Mouse (Mus musculus): ENCODE data around the gene Cryba4.

Cryba4 gene

GRCm38 (mm10) chr5:112206543-112207255, 45.6 kb downstream of the Cryba4 start:
- DNase-seq (ENCODE audit: low spot score in 2 of 2) = no peak

GRCm38 (mm10) chr5:112199656-112200055, 52.7 kb downstream of the Cryba4 start:
- DNase-seq (ENCODE audit: low spot score in 2 of 2) = no peak

Data from urinary bladder, postnatal 4 days (tissue).